Mouse (Mus musculus) neural tube, embryonic 12.5 days (tissue): Measurements from ENCODE around the gene Vwa2. TPM values are rescaled to one million over a fixed set of nuclear protein-coding genes. Genes with fewer than 3 reads are reported as not detected.

ENCODE experiments used
- ATAC-seq: fragments of 200-750 bp; cut with Nextera tagmentation; 2 replicates; pipeline ENCODE4 v1.8.0; 2017; ENCODE audit warnings: low read depth, mild to moderate bottlenecking, moderate TSS enrichment, moderate library complexity; ENCODE audit not compliant: low FRiP score
- H3K27ac ChIP-seq: fragments of 300-500 bp; sonication (generic); 2 replicates; pipeline ENCODE4 v1.5.1; 2016
- H3K27me3 ChIP-seq: fragments of 300-500 bp; sonication (generic); replicated peaks from 2 replicates; pipeline ENCODE4 v1.6.1; 2016; ENCODE audit warnings: mild to moderate bottlenecking
- H3K36me3 ChIP-seq: fragments of 300-500 bp; sonication (generic); 2 replicates; pipeline ENCODE4 v1.6.1; 2016; ENCODE audit warnings: mild to moderate bottlenecking
- H3K4me1 ChIP-seq: fragments of 300-500 bp; sonication (generic); 2 replicates; pipeline ENCODE4 v1.6.1; 2016
- H3K4me2 ChIP-seq: fragments of 300-500 bp; sonication (generic); replicated peaks from 2 replicates; pipeline ENCODE4 v1.6.1; 2016; ENCODE audit warnings: mild to moderate bottlenecking
- H3K4me3 ChIP-seq: fragments of 300-500 bp; sonication (generic); 2 replicates; pipeline ENCODE4 v1.5.1; 2016
- H3K9ac ChIP-seq: fragments of 300-500 bp; sonication (generic); 2 replicates; pipeline ENCODE4 v1.6.1; 2016; ENCODE audit warnings: mild to moderate bottlenecking
- H3K9me3 ChIP-seq: fragments of 300-500 bp; sonication (generic); 2 replicates; pipeline ENCODE4 v1.6.1; 2016; ENCODE audit warnings: mild to moderate bottlenecking
- WGBS: fragments of 180-500 bp; shearing (Covaris S2); methylation state at CpG from one replicate; pipeline ENCODE4 v1.1.7; 2016; 5-methylcytosine and 5-hydroxymethylcytosine counted together
- polyA plus RNA-seq: library from polyadenylated mRNA; unstranded; fragments of >200 nt; fragmentation: Nextera tagmentation; extraction: Ambion mirVana; gene quantifications from 2 replicates; pipeline ENCODE4 v1.2.1, GENCODE M21; 2016

The Vwa2 gene
- polyA plus RNA-seq, 1 experiment from 2014 or later = 1.5 TPM

GRCm38 (mm10) chr19:56954857-56955256 lies 80.8 kb downstream of the Vwa2 start:
- 92% methylated on average over 13 of the region's 13 CpGs for WGBS
- no peak overlapping the region for H3K27ac ChIP-seq
- no peaks in the 10 kb centered on the region for H3K27me3 ChIP-seq
- no peak overlapping the region for H3K9ac ChIP-seq
- no peak overlapping the region for H3K4me3 ChIP-seq
- no peak for ATAC-seq
- no peaks in the 10 kb centered on the region for H3K4me1 ChIP-seq
- no peak overlapping the region for H3K4me2 ChIP-seq
- H3K36me3 ChIP-seq = no peaks in the 10 kb centered on the region
- H3K9me3 ChIP-seq = no peaks in the 10 kb centered on the region

DNA sequence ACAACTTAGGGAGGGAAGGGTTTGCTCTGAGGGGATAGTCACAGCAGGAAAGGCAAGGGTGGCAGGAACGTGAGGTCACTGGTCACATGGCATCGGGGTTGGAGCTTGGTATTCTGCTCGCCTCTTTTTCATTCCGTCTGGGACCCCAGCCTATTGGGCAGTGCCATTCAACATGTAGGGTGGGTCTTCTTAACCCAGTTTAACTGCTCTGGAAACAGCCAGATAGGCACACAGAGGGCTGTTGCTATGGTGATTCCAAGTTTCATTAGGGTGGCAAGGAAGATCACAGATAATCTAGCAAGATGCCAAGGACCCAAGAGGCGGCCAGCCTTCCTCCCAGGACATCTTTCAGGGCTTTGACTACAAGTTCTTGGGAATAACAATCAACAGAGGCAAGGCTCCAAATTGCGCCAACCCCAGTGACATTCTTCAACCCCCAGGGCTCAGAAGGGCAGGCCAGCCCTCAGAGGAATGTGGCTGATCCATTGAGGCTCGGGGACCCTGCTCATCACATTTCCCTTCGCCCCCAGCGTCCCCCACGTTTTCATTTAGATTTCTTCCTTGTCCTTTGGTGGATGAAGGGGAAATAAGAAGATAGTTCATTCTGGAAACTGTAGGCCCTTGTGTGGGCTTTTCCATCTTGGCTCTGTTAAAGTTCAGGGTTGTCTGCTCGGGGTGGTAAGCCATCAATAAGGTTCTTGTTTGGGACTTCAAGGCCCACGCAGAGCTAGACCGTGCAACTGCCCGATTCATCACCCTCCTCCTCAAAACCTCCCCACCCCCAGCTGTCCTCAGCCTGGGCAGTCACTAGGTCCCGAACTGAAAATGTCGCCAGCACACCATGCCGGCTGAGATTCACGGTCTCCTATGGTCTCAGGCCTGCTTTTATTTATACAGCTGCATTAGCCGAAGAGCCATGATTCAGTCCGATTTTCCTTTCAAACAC lies 81.8 kb downstream of the Vwa2 start:
- 71% methylated on average over 20 of the region's 20 CpGs for WGBS

DNA sequence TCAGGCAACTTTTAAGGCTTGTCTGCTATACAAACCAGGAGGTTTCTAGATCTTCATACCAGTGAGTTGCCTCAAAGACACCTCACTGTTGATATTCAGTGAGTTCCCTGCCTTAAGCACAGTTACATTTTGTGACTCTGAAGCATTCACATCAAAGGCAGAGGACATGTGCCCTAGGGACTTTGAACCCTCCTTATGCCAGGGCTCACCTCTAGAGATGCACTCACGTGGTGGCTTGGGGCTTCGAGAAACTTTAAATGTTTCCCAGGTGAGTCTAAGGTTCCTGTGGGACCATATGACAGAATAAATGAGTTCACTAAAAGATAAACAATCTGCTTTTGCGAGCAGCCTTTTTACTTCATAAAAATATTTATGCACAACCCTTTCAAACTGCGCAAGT lies 84.0 kb downstream of the Vwa2 start:
- no peak for ATAC-seq
- H3K4me2 ChIP-seq = no peak overlapping the region
- H3K9ac ChIP-seq = no peak overlapping the region
- H3K27me3 ChIP-seq = no peaks in the 10 kb centered on the region
- no peak overlapping the region for H3K27ac ChIP-seq
- H3K4me1 ChIP-seq = no peaks in the 10 kb centered on the region
- H3K36me3 ChIP-seq = no peaks in the 10 kb centered on the region
- WGBS = 77% methylated on average over 4 of the region's 4 CpGs
- no peak overlapping the region for H3K4me3 ChIP-seq
- no peaks in the 10 kb centered on the region for H3K9me3 ChIP-seq

More for the DNA sequence above, 81.8 kb downstream of the Vwa2 start:
- no peaks in the 10 kb centered on the region for H3K4me1 ChIP-seq
- ATAC-seq = no peak
- no peak overlapping the region for H3K4me3 ChIP-seq
- no peaks in the 10 kb centered on the region for H3K9me3 ChIP-seq
- no peak overlapping the region for H3K4me2 ChIP-seq
- no peak overlapping the region for H3K27ac ChIP-seq
- no peaks in the 10 kb centered on the region for H3K27me3 ChIP-seq
- H3K9ac ChIP-seq = no peak overlapping the region
- H3K36me3 ChIP-seq = no peaks in the 10 kb centered on the region

- no peak overlapping the region for H3K4me2 ChIP-seq
- no peak for ATAC-seq
- H3K27me3 ChIP-seq = no peaks in the 10 kb centered on the region
- H3K4me3 ChIP-seq = no peak overlapping the region
- no peak overlapping the region for H3K27ac ChIP-seq
- H3K9me3 ChIP-seq = no peaks in the 10 kb centered on the region
- H3K36me3 ChIP-seq = no peaks in the 10 kb centered on the region
- 65% methylated on average over 6 of the region's 6 CpGs for WGBS
- H3K9ac ChIP-seq = no peak overlapping the region
- no peaks in the 10 kb centered on the region for H3K4me1 ChIP-seq
Measured at GRCm38 (mm10) chr19:56958582-56959021, 84.6 kb downstream of the Vwa2 start.

DNA sequence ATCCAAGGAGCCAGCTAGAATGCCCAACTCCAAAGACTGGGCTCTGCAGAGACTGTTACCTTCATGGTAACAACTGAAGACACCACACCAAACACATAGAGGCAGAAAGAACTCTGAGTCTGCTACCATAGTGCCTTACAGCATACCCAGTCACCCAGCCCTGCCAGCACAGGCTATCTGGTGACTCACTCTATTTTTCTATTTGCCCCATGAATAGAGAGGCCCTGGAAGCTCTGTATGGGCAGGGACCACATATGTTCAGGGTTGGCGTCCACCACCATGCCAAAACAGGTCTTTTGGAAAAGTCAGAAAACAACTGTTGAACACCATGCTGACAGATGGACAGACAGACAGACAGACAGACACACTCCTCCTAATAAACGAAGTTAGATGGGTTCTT lies 85.0 kb downstream of the Vwa2 start:
- Histone ChIP-seq H3K4me1 (no peaks in the 10 kb centered on the region), H3K9ac (no peak overlapping the region), H3K4me3 (no peak overlapping the region), H3K27me3 (no peaks in the 10 kb centered on the region), H3K9me3 (no peaks in the 10 kb centered on the region), H3K36me3 (no peaks in the 10 kb centered on the region), H3K4me2 (no peak overlapping the region), H3K27ac (no peak overlapping the region)
- 76% methylated on average over 2 of the region's 2 CpGs for WGBS
- ATAC-seq = no peak

- WGBS = 70% methylated on average over 3 of the region's 3 CpGs
- Histone ChIP-seq H3K9me3 (no peaks in the 10 kb centered on the region), H3K4me2 (no peak overlapping the region), H3K36me3 (no peaks in the 10 kb centered on the region), H3K27ac (no peak overlapping the region), H3K9ac (no peak overlapping the region), H3K4me1 (no peaks in the 10 kb centered on the region), H3K4me3 (no peak overlapping the region), H3K27me3 (no peaks in the 10 kb centered on the region)
- ATAC-seq = no peak
Measured at GRCm38 (mm10) chr19:56959601-56960000, 85.6 kb downstream of the Vwa2 start.

Other genes with a start within 250 kb of the Vwa2 start
- 0.30 and 0.54 TPM in 2 replicates for gene Adrb1, start 152.1 kb upstream of the Vwa2 start, polyA plus RNA-seq
- gene Ccdc186, start 52.1 kb upstream of the Vwa2 start, polyA plus RNA-seq = 24.7 and 25.1 TPM in 2 replicates
- 0.76 and 0.78 TPM in 2 replicates for gene Tdrd1, start 48.0 kb upstream of the Vwa2 start, polyA plus RNA-seq
- gene Afap1l2, start 134.0 kb downstream of the Vwa2 start, polyA plus RNA-seq = 15.5 and 17.3 TPM in 2 replicates